Mouse (Mus musculus) heart, postnatal 0 days (tissue): Measurements from ENCODE around the gene Bbs2.

ENCODE experiments used
- CTCF ChIP-seq: IDR thresholded peaks from 2 replicates; pipeline ENCODE4 v1.5.1; 2016; ENCODE audit warnings: antibody characterized with exemption, control low read depth, low read depth
- EP300 ChIP-seq: IDR thresholded peaks from 2 replicates; pipeline ENCODE4 v1.6.1; 2016; ENCODE audit warnings: antibody characterized with exemption, low read depth

DNA sequence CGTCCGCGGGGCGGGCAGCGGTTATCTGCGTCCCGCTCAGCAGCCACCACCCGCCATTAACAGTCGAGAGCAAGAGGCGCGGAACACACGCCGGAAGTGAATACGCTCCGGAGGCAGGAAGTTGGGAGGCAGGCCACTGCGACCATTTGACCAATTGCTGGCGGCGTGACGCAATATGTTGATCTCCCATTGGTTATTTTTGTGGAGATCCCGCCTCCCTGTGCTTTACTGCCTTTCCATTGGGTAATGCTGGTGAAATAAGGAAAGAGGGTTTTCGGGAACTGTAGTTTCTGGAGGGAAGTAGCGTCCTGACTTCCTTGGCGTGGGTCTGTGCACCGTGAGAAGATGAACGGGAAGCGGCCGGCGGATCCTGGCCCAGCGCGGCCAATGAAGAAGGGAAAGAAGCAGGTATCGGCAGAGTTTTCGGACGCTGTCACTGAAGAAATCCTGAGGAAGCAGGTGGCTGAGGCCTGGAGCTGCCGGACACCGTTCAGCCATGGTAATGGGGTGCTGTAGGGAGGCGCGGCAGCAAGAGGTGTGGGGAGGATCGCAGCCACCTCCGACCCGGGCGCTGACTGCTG lies 61.7 kb downstream of the Bbs2 start, which contains the start of the genes Nudt21 and Ogfod1:
- TF ChIP-seq EP300 = peak; percentile 71; the same call in 1 of the 2 replicates
- TF ChIP-seq CTCF = no peak
